Mouse (Mus musculus) kidney, postnatal 0 days (tissue): ENCODE measurements around the gene Slc25a35. TPM values are rescaled to one million over a fixed set of nuclear protein-coding genes. Genes with fewer than 3 reads are reported as not detected.
"Not testable (repeated sequence)": the region's sequence is repeated elsewhere in the genome, so short reads cannot be mapped to it uniquely, and the experiment has no call there.

Source experiments
- ATAC-seq: fragments of 200-750 bp; cut with Nextera tagmentation; replicated peaks from 2 replicates; pipeline ENCODE4 v1.8.0; 2017; ENCODE audit warnings: low read depth, moderate number of reproducible peaks, moderate TSS enrichment, moderate library complexity; ENCODE audit not compliant: low FRiP score
- DNase-seq: peaks from one replicate; pipeline ENCODE4 v3.0.0-alpha.2; 2016; ENCODE audit warnings: low spot score
- H3K27ac ChIP-seq: fragments of 300-500 bp; sonication (generic); 2 replicates; pipeline ENCODE4 v1.5.1; 2014; ENCODE audit warnings: mild to moderate bottlenecking
- H3K27me3 ChIP-seq: fragments of 300-500 bp; sonication (generic); 2 replicates; pipeline ENCODE4 v1.6.1; 2014; ENCODE audit warnings: low read length, mixed read lengths; ENCODE audit not compliant: insufficient read depth
- H3K36me3 ChIP-seq: fragments of 300-500 bp; sonication (generic); 2 replicates; pipeline ENCODE4 v1.6.1; 2014; ENCODE audit warnings: low read length, mixed read lengths; ENCODE audit not compliant: insufficient read depth
- H3K4me1 ChIP-seq: fragments of 300-500 bp; sonication (generic); replicated peaks from 2 replicates; pipeline ENCODE4 v1.6.1; 2014; ENCODE audit warnings: antibody characterized with exemption, low read length, mixed read lengths; ENCODE audit not compliant: insufficient read depth
- H3K4me2 ChIP-seq: fragments of 300-500 bp; sonication (generic); 2 replicates; pipeline ENCODE4 v1.6.1; 2014; ENCODE audit warnings: mild to moderate bottlenecking, low read length, moderate library complexity, mixed read lengths
- H3K4me3 ChIP-seq: fragments of 300-500 bp; sonication (generic); replicated peaks from 2 replicates; pipeline ENCODE4 v1.5.1; 2014; ENCODE audit warnings: low read depth, low read length
- H3K9ac ChIP-seq: fragments of 300-500 bp; sonication (generic); 2 replicates; pipeline ENCODE4 v1.6.1; 2014; ENCODE audit warnings: low read depth, low read length
- H3K9me3 ChIP-seq: fragments of 300-500 bp; sonication (generic); replicated peaks from 2 replicates; pipeline ENCODE4 v1.6.1; 2016; ENCODE audit warnings: low read length, inconsistent platforms, mixed read lengths
- CTCF ChIP-seq: IDR thresholded peaks from 2 replicates; pipeline ENCODE4 v1.5.1; 2016; ENCODE audit warnings: antibody characterized with exemption, low read depth, mild to moderate bottlenecking, moderate library complexity
- WGBS: fragments of 180-500 bp; shearing (Covaris S2); extraction: QIAGEN DNeasy Blood & Tissue Kit; methylation state at CpG from one replicate; pipeline ENCODE4 v1.1.7; 2014; 5-methylcytosine and 5-hydroxymethylcytosine counted together
- polyA plus RNA-seq: library from polyadenylated mRNA; unstranded; fragments of >200 nt; fragmentation: Nextera tagmentation; extraction: Ambion mirVana; gene quantifications from 2 replicates; pipeline ENCODE4 v1.2.1, GENCODE M21; 2015

The Slc25a35 gene
- polyA plus RNA-seq = 11.1 and 11.5 TPM in 2 replicates

GRCm38 (mm10) chr11:68967337-68968282 lies at the start of gene Slc25a35:
Gene Slc25a35 (plus strand): TSS chr11:68968131.
- Histone ChIP-seq H3K4me2 (peak within 1 kb of the TSS; percentile 81), H3K9ac (peak within 1 kb of the TSS; percentile 44), H3K36me3 (no peaks in the 10 kb centered on the region), H3K27ac (no peak within 1 kb of the TSS), H3K27me3 (no peaks in the 10 kb centered on the region), H3K9me3 (no peaks in the 10 kb centered on the region), H3K4me1 (peaks cover 6% of the 10 kb centered on the region; the same call in 1 of the 2 replicates), H3K4me3 (peak within 1 kb of the TSS; percentile 43)
- peak; percentile 42 for TF ChIP-seq CTCF
- ATAC-seq (peak; percentile 93), DNase-seq (peak; percentile 94)
- WGBS = 1% methylated on average over 50 of the region's 50 CpGs

- Histone ChIP-seq H3K9me3 (no peaks in the 10 kb centered on the region), H3K27me3 (no peaks in the 10 kb centered on the region), H3K4me3 (no peak overlapping the region), H3K36me3 (no peaks in the 10 kb centered on the region), H3K27ac (no peak overlapping the region), H3K4me1 (no peaks in the 10 kb centered on the region; the same call in 1 of the 2 replicates), H3K4me2 (no peak overlapping the region), H3K9ac (no peak overlapping the region)
- TF ChIP-seq CTCF = no peak
- DNase-seq = no peak
- ATAC-seq = no peak
- WGBS = 53% methylated on average over 3 of the region's 3 CpGs
Measured at GRCm38 (mm10) chr11:68923191-68923590, 44.7 kb upstream of the Slc25a35 start.

- no peak for ATAC-seq
- Histone ChIP-seq H3K9me3 (no peaks in the 10 kb centered on the region), H3K27me3 (no peaks in the 10 kb centered on the region), H3K4me1 (no peaks in the 10 kb centered on the region; the same call in 1 of the 2 replicates), H3K9ac (no peak overlapping the region), H3K27ac (no peak overlapping the region), H3K4me3 (no peak overlapping the region), H3K4me2 (no peak overlapping the region), H3K36me3 (no peaks in the 10 kb centered on the region)
- no peak for DNase-seq
- 78% methylated on average over 2 of the region's 2 CpGs for WGBS
- no peak for TF ChIP-seq CTCF
Measured at GRCm38 (mm10) chr11:68924749-68925148, 43.2 kb upstream of the Slc25a35 start.

- no peaks in the 10 kb centered on the region; the same call in 1 of the 2 replicates for H3K4me1 ChIP-seq
- no peak; the same call in 1 of the 2 replicates for TF ChIP-seq CTCF
- no peaks in the 10 kb centered on the region for H3K27me3 ChIP-seq
- no peak within 1 kb of the TSS for H3K4me3 ChIP-seq
- H3K9ac ChIP-seq = no peak within 1 kb of the TSS
- H3K9me3 ChIP-seq = no peaks in the 10 kb centered on the region
- no peak within 1 kb of the TSS for H3K4me2 ChIP-seq
- 91% methylated on average over 3 of the region's 3 CpGs for WGBS
- H3K27ac ChIP-seq = no peak within 1 kb of the TSS
- DNase-seq = no peak
- H3K36me3 ChIP-seq = no peaks in the 10 kb centered on the region
- no peak for ATAC-seq
Measured at GRCm38 (mm10) chr11:68926981-68927380, 41.0 kb upstream of the Slc25a35 start, which contains the start of gene Odf4. Gene Odf4 (minus strand): TSS chr11:68927081.

- no peak for DNase-seq
- Histone ChIP-seq H3K4me3 (no peak overlapping the region), H3K27me3 (no peaks in the 10 kb centered on the region), H3K9ac (no peak overlapping the region), H3K9me3 (no peaks in the 10 kb centered on the region), H3K4me1 (no peaks in the 10 kb centered on the region), H3K27ac (no peak overlapping the region), H3K36me3 (no peaks in the 10 kb centered on the region), H3K4me2 (no peak overlapping the region)
- TF ChIP-seq CTCF = no peak
- WGBS = 78% methylated on average over 6 of the region's 6 CpGs
- ATAC-seq = no peak
Measured at GRCm38 (mm10) chr11:68929947-68930346, 38.0 kb upstream of the Slc25a35 start.

- Histone ChIP-seq H3K4me3 (no peak overlapping the region), H3K27me3 (no peaks in the 10 kb centered on the region), H3K9me3 (no peaks in the 10 kb centered on the region), H3K9ac (no peak overlapping the region), H3K4me1 (no peaks in the 10 kb centered on the region), H3K36me3 (no peaks in the 10 kb centered on the region), H3K4me2 (no peak overlapping the region), H3K27ac (no peak overlapping the region)
- TF ChIP-seq CTCF = no peak
- DNase-seq = no peak
- no peak for ATAC-seq
- WGBS = 84% methylated on average over 5 of the region's 5 CpGs
Measured at GRCm38 (mm10) chr11:68933885-68934507, 33.9 kb upstream of the Slc25a35 start.

GRCm38 (mm10) chr11:68936951-68937350 lies 31.0 kb upstream of the Slc25a35 start:
- H3K27ac ChIP-seq, H3K9me3 ChIP-seq, H3K4me3 ChIP-seq, H3K4me2 ChIP-seq, H3K36me3 ChIP-seq, DNase-seq, ATAC-seq, H3K9ac ChIP-seq, H3K4me1 ChIP-seq, H3K27me3 ChIP-seq: not testable (repeated sequence)
- 88% methylated on average over 4 of the region's 4 CpGs for WGBS
